Mouse (Mus musculus): ENCODE results near the gene Vti1b. TPM values are rescaled to one million over a fixed set of nuclear protein-coding genes. Genes with fewer than 3 reads are reported as not detected.
A peak's percentile ranks its signal among the peaks of the same experiment; 100 is the strongest.

The Vti1b gene
- total RNA-seq, 2 experiments from 2014 or later = 48.7 to 217 TPM

DNA sequence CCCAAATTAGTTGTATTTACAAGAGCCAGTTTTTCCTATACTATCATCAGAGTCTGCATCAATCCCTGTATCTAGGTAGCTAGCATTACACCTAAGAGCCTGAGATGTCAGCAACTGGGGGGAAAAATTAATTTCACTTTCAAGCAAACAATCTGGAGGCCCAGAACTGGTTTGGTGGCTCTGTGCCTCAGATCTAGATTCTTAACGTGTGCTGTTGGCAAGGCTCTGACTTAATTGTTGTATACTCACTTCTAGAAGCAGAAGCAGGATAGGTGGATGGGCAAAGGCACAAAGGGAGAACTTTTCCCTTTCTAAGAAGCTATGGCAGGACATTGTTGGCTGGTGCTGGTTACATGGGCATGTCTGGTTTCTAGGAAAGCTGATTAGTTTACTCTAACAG, 33.0 kb downstream of the Vti1b start:
- no peak for ATAC-seq (replicated peaks; ENCODE audit: poor library complexity, severe bottlenecking)

- ATAC-seq (replicated peaks; ENCODE audit: poor library complexity, severe bottlenecking) = no peak
Measured at GRCm38 (mm10) chr12:79138999-79139398, 33.5 kb downstream of the Vti1b start.

DNA sequence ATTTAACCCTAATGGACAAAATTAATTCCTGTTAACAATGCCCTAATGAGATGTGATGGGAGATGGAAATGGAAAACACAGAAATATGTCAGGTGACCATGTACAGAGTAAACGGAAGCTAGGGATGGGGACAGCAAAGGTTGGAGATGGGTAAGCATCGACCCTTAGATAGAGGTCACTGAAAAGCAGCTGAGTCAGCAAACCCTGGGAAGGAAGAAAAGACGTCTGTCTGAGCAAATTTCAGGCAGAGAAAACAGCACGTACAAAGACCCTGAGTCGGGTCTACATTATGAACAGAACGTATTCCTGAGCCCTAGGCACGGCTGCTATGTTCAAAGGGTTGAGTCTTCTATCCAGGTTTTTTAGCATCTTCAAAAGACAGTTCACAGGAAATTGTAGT, 35.5 kb downstream of the Vti1b start:
- ATAC-seq (replicated peaks; ENCODE audit: poor library complexity, severe bottlenecking) = no peak

DNA sequence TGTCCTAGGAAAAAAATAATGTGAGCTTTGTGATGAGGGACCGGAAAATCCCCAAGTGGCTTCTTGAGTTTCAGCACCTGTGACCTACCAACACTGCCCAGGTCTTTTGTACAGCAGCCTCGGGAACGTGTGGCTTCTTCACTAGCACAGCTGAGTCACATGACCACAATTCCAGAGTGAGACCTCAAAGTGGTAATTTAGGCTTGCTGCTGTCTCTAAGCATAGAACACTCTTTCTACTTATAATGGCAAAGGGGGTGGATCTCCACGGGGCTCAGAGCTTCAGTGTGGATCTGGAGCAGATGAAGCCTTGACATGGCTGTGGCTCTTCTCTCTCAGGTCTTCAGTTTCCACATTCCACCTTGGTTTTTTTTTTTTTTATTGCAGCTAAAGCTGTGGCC, 37.4 kb downstream of the Vti1b start:
- no peak for ATAC-seq (replicated peaks; ENCODE audit: poor library complexity, severe bottlenecking)

- no peak for ATAC-seq (replicated peaks; ENCODE audit: poor library complexity, severe bottlenecking)
Measured at GRCm38 (mm10) chr12:79134676-79135075, 37.8 kb downstream of the Vti1b start.

DNA sequence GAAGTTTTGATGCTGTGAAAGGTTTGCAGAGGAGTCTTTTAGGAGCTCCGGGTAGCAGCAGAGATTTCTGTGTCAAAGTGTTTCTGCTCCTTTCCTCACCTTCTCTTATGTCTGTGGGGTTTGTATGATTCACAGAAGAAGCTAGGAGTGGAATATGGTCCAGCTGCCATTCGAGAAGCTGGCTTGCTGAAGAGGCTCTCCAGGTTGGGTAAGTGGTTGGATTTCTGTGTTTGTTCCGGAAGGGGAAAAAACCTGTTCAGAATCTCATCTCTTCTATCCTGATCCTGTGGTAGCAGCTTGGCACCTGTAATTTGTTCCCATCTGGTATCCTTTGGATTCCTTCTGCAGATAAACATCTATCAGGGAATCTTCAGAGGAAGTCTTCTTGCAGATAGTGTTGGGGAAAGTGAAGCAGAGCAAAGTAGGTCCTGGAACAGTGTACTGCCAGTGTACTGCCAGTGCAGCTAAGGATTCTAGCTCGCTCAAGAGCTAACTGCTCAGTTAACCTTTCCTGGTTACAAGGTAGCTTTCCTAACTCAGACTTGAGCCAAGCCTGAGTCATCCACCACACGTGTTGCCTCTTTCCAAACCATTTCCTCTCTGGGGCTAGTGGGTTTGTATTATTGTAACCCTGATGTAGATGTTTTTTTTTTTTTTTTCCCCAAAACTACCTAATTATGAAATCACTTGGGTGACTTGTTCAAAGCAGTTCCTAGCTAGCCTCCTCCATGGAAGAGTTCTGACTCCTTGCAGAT, 40.6 kb downstream of the Vti1b start:
- ATAC-seq (replicated peaks; ENCODE audit: poor library complexity, severe bottlenecking) = peak; percentile 96

DNA sequence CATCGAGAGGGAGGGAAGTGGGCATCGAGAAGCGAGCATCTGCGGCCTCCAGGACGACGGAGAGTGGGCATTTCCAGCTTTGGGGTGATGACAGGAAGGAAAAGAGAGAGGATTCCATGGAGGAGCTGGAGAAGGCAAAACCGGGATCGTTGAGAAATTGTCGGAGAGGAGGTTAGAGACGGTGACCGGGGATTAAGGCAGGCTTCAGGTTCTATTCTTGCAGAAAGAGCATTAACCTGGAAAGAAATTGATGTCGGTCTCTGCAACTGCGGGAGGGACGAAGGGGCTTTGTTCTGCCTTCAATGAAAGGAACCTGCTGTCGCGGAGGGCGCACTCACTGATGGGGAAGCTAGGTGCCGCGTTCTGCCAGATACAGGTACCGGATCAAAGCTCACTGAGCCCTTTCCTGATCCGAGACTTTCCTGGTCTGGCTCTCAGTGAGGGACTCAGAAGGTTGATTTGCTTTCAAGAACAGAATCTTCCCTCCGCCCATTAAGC, 41.2 kb downstream of the Vti1b start:
- ATAC-seq (replicated peaks; ENCODE audit: poor library complexity, severe bottlenecking) = no peak

DNA sequence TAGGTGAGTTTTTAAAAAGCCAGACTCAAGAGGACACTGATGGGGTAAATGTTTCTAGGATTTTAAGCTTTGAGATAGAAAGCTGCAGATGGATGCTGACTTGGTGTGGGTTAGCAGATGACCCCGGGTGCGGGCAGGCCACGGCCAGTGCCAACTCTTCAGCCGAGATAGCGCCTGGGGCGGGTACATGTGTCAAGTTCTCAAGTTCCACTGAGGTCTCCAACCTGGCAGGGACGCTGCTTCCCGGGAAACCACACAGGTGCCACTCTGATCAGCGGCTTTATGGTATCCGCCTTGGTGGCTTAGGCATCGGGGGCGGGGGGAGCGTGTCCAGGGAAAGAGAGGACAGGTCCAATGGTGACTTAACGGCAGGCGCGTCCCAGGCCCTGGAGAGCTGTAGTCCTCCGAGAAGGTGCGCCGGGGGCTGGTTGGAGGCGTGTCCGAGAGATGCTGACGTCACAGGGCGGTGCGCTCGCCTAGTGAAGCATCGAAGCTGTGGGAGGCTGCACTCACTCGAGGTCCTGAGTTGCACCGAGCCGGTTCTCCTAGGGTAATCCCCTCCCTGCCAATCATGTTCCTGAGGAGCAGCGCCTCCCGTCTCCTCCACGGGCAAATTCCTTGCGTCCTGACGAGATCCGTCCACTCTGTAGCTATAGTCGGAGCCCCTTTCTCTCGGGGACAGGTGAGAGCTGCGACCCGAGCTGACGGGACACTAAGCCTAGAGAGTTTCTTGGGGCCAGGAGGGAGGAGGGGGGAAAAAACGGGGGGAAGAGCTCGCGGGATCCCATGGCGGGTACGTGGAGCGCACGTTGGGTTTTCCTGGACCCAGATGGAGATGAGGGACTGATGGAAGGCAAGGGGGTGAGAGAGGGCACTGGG, 41.9 kb downstream of the Vti1b start, which contains the start of gene Arg2:
Arg2 (plus strand) TSS at position 479 of the 879 bp plus-strand sequence.
- peak; percentile 83 for ATAC-seq (replicated peaks; ENCODE audit: poor library complexity, severe bottlenecking)

DNA sequence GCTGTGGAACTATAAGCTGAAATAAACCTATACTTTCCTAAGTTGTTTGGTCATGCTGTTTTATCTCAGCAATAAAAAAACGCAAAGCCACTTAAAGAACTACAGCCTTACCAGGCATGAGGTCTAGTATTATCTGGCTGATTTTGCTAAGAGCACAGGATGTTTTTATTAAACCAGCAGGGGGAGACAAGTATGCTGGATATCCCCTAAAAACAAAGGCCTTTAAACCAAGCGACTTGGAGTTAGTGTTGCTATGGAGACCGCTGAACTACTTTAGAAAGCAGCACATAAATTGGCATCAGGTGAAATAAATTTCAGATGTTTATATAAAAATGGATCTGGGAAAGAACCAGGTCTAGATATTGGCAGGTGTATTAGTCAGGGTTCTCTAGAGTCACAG, 49.6 kb downstream of the Vti1b start:
- no peak; the same call in 1 of the 2 replicates for ATAC-seq (replicated peaks; ENCODE audit: poor library complexity, severe bottlenecking)

- ATAC-seq (replicated peaks; ENCODE audit: poor library complexity, severe bottlenecking) = no peak
Measured at GRCm38 (mm10) chr12:79118991-79119390, 53.5 kb downstream of the Vti1b start.

Other genes with a start within 250 kb of the Vti1b start
- 104 and 113 TPM in 2 replicates for gene Tmem229b, start 165.0 kb downstream of the Vti1b start, total RNA-seq (2014; fragmentation: Nextera tagmentation)
- gene Tmem229b, start 165.0 kb downstream of the Vti1b start, total RNA-seq (2017) = 83.8 and 100 TPM in 2 replicates
- gene Plekhh1, start 143.5 kb downstream of the Vti1b start, total RNA-seq (2014; fragmentation: Nextera tagmentation) = 0.41 TPM in 1 of 2 replicates, not detected in the other
- 0.09 and 0.21 TPM in 2 replicates for gene Plekhh1, start 143.5 kb downstream of the Vti1b start, total RNA-seq (2017)
- 13.6 and 14.3 TPM in 2 replicates for gene Pigh, start 83.0 kb downstream of the Vti1b start, total RNA-seq (2014; fragmentation: Nextera tagmentation)
- 14.7 and 14.8 TPM in 2 replicates for gene Pigh, start 83.0 kb downstream of the Vti1b start, total RNA-seq (2017)
- gene Arg2, start 41.9 kb downstream of the Vti1b start, total RNA-seq (2014; fragmentation: Nextera tagmentation) = not detected in 2 replicates
- 0.26 TPM in 1 of 2 replicates, not detected in the other for gene Arg2, start 41.9 kb downstream of the Vti1b start, total RNA-seq (2017)
- 3.5 and 5.2 TPM in 2 replicates for gene Rdh11, start 19.6 kb upstream of the Vti1b start, total RNA-seq (2014; fragmentation: Nextera tagmentation)
- gene Rdh11, start 19.6 kb upstream of the Vti1b start, total RNA-seq (2017) = 20.9 and 21.2 TPM in 2 replicates
- gene Rdh12, start 36.2 kb upstream of the Vti1b start, total RNA-seq (2014; fragmentation: Nextera tagmentation) = 2.5 and 2.7 TPM in 2 replicates
- gene Rdh12, start 36.2 kb upstream of the Vti1b start, total RNA-seq (2017) = 5.1 and 8.8 TPM in 2 replicates
- 21.4 and 52.9 TPM in 2 replicates for gene Zfyve26, start 123.6 kb upstream of the Vti1b start, total RNA-seq (2014; fragmentation: Nextera tagmentation)
- gene Zfyve26, start 123.6 kb upstream of the Vti1b start, total RNA-seq (2017) = 12.2 and 15.8 TPM in 2 replicates
- 10.8 and 21.0 TPM in 2 replicates for gene Rad51b, start 124.6 kb upstream of the Vti1b start, total RNA-seq (2014; fragmentation: Nextera tagmentation)
- gene Rad51b, start 124.6 kb upstream of the Vti1b start, total RNA-seq (2017) = 19.0 and 24.4 TPM in 2 replicates